16 mouse cellular contexts compared by ENCODE assay signal in the genomic region with DNA sequence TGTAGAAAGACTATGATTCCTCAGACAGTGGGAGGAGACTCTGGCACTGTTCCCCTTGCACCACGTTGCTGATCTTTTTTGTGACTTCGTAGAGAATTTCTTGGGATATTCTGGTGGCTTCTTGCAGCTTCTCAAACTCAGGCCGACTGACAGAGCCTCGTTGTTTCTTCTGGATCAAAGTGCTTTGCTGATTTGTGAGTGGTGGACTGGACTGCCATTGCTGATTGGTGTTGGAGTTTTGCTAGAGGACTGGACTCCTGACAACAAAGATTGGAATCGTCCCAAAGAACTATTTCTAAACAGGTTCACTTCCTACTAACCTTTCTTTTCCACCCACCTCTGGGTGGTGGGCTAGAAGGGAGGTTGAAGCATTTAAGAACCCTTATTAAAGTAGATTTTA.
"Had no signal": no experiment of that assay in that cellular context is flagged by ENCODE, and none has a peak within 500 bp of the region (broad histone marks: within the 10 kb centered on the region; RNA-seq: fewer than 3 reads in every experiment).

No protein-coding gene starts in this region.

- H3K4me2 ChIP-seq: neural tube, embryonic 13.5 days; neural tube, embryonic 15.5 days; stomach, embryonic 15.5 days had no signal

- H3K9me3 ChIP-seq: neural tube, embryonic 13.5 days; neural tube, embryonic 15.5 days; stomach, embryonic 15.5 days had no signal

- H3K9ac ChIP-seq: neural tube, embryonic 13.5 days; neural tube, embryonic 15.5 days; stomach, embryonic 15.5 days had no signal

- H3K27ac ChIP-seq: neural tube, embryonic 13.5 days; neural tube, embryonic 15.5 days; stomach, embryonic 15.5 days; stomach, postnatal 0 days had no signal

- H3K4me3 ChIP-seq: neural tube, embryonic 13.5 days; neural tube, embryonic 15.5 days; stomach, embryonic 15.5 days had no signal

- H3K27me3 ChIP-seq: neural tube, embryonic 13.5 days; neural tube, embryonic 15.5 days; stomach, embryonic 15.5 days had no signal

- H3K36me3 ChIP-seq: neural tube, embryonic 15.5 days had no signal

- H3K4me1 ChIP-seq: neural tube, embryonic 13.5 days; stomach, embryonic 15.5 days had no signal

- DNase-seq: retina, postnatal 1 day; right cerebral cortex, adult 18-20 months; right cerebral cortex, postnatal 14 days; right cerebral cortex, postnatal 25 days; right cerebral cortex, postnatal 4 days; spleen, adult 18-20 months; thymus, adult 18-20 months; thymus, adult 2 months; thymus, postnatal 14 days; thymus, postnatal 25 days; thymus, postnatal 36 days; thymus, postnatal 4 days had no signal
